Mouse (Mus musculus) liver, embryonic 14.5 days (tissue): ENCODE data around the gene Pbxip1.

Experiments used
- CTCF ChIP-seq: IDR thresholded peaks from 2 replicates; pipeline ENCODE4 v1.5.1; 2016; ENCODE audit warnings: antibody characterized with exemption, low read depth, control low read depth
- EP300 ChIP-seq: IDR thresholded peaks from 2 replicates; pipeline ENCODE4 v1.6.1; 2016; ENCODE audit warnings: antibody characterized with exemption, low read depth

GRCm38 (mm10) chr3:89484766-89485524, 48.4 kb downstream of the Pbxip1 start:
- TF ChIP-seq CTCF (peak; percentile 96), EP300 (no peak)
